Mouse (Mus musculus): Measurements from ENCODE around the gene Grip1.

The Grip1 gene

GRCm38 (mm10) chr10:120136020-120136562, 682.5 kb downstream of the Grip1 start:
- DNase-seq (ENCODE audit: low read depth) = peak; percentile 21
